Mouse (Mus musculus): Measurements from ENCODE around the gene Ccnk.

The Ccnk gene

DNA sequence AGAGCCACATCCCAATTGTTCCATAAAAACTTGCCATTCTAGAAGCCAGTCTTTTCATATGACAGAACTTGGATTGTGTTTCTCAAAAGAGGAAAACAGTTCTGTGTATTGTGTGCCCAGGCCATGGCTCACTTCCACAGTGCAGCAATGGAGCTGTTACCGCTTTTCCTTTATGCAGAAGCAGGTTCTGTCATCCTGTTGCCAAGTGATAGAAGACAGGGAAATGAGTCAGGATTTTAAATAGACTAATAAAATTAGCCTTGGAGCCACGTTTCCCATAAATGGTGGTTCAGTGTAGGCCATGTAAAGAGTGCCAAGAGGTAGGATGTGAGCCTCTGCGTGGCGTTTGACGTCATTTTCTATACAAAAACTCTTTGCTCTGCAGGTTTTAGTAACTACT is 14.5 kb downstream of the Ccnk start:
- no peak for DNase-seq

DNA sequence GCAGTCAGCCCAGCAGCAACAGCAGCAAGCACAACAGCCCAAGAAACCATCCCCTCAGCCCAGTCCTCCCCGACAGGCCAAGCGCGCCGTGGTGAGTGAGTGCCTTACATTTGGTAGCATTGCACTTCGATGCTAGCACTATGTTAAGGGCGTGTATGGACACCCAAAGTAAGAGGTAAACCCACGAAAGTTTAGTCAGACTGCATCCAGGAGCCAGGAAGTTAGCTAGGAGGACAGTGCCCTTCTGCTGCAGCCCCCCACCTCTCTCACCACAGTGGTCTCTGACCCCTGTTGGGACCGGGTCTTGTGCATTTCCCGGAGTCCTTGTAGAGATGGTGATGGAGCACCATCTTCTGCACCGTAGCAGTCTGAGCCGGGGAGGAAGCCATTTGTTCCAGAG is 16.4 kb downstream of the Ccnk start:
- peak in 1 of 2 experiments; percentile 16 for DNase-seq

DNA sequence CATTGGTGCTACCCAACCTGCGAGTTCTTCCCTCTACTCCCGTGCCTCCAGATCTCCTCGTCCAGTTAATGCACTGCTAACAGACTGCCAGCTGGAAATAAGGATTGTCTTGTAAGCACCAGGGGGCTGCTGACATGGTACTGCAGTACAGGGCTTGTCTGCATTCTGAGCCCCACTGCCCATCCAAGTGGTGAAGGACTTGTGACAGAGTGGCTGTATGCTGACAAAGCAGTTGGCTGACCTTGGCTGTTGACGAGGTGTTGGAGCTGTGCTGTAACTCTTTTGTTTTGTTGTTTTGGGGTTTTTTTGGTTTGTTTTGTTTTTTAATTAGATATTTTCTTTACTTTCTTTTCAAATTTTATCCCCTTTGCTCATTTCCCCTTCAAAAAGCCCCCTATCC is 19.1 kb downstream of the Ccnk start:
- peak in 1 of 2 experiments; percentile 32 for DNase-seq

DNA sequence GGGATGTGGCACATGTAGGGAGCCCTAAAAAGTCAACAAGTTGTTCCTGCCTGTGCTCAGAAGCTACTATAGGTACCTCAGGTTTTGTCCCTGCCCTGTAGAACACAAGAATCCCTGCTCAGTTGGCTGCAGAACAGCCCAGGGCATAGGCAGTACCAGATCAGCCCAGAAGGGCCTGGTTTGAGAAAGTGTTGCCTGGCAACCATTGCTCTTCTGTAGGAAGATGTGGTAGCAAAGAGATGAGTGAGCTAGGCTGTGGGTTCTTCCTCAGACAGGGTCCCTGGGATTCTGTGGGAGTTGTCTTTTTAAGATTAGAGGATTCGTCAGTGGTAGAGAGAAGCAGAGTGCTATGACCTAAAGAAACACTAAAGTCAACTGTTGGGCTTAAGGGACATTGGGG is 20.7 kb downstream of the Ccnk start:
- DNase-seq = peak in 1 of 2 experiments; percentile 6

DNA sequence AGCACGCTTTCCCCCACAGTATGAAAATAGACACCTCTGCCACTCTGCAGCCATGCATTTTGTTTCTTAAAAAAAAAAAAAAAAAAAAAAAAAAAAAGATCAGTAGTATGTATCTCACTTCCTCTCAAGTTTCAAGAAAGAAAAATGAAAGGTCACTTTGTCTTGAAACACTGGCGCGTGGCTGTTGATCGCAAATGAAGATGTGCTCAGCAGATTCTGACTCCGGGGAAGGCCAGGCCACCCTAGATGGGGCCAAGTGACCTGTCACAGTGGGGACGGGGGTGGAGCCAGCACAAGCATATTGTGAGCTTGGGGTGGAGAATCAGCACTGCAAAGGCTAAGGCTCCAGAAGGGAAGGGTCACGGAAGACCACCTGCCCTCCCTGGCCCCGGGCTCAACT is 24.5 kb downstream of the Ccnk start:
- no peak for DNase-seq

DNA sequence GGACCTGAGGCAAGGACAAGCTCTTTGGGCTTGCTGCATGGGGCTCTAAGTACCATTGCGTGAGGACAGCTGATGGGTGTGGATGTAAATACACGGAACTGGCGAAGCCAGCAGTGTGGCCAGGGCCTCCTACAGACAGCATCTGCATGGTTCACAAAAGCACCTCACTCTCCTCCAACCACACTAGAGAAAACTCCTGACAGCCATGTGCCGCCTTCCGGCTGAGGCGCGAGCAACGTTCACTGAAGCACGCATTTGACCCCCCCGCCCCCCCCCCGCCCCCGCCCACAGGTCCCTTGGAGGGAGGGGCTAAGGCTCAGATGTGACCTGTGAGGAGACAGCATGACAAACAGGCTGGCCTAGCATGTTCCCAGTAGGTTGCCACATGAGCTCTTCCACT is 25.6 kb downstream of the Ccnk start:
- no peak for DNase-seq

DNA sequence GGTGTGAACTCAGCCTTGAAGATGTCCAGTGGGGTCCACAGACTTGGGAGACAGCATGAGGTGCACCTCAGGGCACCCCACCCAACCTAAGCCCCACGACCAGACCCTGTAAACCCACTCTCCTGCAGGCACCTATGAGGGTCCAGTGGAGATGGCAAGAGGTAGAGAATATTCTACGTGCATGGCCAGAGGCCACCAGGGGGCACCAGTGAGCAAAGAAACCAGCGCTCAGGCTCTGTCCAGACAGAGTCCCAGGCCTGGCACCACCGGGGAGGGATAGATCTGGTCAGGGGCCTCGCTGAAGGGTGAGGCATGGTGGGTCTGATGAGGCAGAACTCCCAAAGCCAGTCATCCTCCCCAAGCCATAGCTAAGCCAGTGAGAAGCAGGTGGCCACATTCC is 27.3 kb downstream of the Ccnk start:
- peak; percentile 69 to 82 for DNase-seq

DNA sequence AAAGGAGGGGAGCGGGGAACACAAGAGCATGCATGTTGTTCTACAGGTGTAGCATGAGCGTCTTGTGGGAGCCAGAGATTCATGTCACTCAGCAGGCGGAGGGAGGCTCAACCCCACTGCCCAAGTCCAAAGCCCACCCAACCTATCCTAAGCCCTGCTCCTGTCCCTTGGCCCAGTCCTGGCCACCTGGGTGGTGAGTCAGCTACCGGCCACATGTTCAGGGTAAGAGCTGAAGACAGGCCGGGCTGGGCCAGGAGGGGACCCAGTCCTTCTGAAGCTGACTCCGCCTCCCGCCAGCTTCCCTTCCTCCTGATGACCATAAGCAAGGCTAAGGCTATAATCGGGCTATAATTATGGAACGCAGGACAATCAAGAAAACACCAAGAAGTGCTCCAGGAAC is 28.8 kb downstream of the Ccnk start:
- DNase-seq = no peak

DNA sequence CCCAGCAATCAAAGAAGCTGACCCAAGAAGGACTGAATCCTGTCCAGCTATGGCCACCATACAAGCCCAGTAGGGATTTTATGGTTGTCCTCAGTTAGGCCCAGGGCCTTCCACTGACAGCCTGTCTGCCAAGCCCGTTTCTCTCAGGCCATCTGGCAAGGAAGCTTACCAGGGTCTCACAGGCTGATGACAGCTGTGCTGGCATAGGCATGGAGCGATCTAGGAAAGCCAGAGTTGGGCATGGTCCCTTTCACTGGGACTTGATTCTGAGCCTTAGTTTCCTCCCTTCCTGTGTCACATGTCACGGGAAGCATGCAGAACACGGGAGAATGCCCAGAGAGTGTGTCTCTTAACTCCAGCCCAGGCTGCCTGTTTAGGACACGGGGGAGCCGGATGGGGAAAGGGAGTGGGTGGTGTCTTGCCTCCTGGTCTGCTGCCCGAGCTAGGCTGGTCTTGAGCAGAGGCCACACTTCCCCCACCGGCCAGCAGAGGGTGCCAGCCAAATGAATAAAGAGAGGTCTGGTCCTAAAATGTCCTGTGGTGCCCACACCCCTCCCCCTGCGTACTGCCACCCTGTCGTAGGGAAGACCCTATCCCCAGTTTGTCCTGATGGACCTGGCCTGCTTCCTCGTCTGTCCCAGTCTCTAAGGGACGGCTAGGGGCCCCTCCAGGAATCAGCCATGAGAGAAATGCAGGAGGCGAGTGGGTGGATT is 29.5 kb downstream of the Ccnk start:
- DNase-seq = peak; percentile 76 to 80

DNA sequence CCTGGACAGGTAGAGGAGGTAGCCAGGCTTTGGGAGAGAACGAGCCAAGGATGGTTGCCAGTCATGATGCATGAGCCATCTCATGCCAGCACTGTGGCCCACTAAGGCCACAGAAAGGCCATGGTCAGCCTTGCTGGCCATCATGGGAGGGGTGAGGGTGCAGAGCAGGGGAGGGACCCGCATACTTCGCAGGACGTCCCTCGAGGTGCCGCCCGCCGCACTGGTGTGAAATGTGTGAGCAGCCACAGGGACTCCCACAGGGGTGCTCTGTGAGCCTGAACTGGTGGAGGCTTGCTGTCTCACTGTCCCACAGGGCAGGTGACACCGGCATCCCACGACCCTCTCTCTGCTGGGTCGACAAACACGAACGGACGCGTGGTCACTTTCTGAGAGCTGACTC is 31.2 kb downstream of the Ccnk start:
- DNase-seq = peak in 1 of 2 experiments; percentile 24

DNA sequence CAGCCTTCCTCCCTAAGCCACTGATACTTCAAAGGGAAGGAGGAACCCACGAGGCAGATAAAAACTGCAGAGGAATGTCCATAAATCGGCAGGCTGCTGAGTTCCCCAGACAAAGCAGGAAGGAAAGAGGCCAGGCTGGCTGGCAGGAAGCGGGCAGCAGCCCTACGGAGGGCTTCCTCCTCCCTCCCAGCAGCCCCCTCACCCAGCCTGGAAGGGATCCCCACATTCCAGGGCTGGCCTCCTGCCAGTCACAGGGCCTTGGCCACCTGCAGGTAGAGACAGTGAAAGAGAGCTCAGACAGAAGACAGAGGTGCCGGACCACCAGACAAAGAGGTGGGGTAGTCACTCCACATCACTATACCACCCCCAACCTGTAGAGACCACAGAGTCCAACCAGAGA is 32.7 kb downstream of the Ccnk start:
- peak in 1 of 2 experiments; percentile 61 for DNase-seq

DNA sequence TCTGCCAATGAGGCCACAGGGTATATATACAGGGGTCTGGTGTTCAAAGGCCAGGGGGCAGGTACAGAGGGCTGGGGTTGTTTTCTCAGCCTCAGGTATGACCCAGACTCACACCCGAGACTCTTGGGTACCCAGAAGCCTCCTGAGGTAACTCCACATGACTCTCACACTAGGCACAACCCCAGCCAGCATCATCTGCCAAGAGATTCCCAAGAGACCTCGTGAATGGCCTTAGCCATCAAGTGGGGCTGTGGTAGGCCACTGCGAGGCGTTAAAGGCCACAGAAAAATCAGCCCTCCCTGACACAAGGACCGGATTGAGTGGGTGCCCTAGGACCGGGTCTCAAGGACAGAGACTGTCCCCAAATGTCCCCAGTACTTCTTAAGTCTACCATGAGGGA is 33.1 kb downstream of the Ccnk start:
- no peak for DNase-seq

DNA sequence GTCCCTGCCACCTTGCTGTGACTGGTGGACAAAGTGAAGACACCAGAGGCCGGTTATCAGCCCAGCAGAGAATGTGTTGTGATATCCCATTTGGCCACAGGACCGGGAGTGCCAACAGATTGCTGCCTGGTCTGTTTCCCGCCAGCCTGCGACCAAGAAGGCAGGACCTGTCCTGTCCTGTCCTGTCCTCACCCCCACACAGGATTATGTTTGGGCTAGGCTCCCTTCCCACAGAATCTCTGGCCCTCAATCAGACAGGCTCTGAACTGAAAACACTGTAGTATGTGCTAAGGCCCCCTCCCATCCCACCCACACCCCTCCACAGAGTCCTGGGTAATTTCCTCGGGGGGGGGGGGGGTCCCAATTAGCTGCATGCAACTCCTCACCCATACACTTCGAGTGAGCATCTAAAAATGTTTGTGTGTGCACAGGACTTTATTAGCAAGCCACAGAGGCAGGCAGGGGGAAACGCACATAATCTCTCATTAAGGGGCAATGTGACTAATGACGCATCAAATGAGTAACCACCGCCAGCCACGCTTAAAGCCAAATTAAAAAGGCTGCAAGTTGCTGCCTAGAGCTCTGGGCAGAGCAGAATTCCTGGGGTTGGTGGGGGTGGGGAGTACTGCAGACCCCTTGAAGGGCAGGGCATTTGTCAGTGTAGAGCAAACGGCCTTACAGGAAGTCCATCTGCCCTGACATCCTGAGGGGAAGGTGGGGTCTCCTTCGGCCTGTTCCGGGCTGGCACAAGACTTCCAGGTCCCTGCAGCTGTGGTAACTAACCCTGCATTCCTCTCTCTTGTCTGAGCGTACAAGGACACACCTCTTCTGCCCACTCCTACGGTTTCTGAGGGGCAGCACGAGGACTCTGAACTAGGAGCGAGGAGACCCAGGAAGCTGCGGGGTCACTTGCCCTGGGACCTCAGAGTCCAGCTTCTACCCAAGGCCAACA is 34.0 kb downstream of the Ccnk start:
- peak in 1 of 2 experiments; percentile 63 for DNase-seq

DNA sequence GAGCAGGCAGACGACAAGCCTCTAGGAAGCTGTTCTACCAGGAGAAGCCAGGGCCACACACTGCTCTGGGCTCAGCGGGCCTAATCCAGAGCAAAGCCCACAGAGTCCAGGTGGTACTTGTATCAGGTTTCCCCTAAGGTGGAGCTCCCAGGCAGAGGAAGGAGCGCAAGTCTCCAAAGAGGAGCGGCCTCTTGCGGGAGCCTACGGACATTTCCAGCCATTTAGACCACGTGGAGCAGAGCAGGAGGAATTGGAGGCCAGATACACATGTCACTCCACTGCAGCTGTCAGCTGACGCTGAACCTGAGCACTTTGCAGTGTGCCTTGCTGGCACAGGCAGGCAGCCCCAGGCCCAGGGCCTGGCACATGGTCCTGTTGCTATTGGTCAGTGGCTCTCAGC is 35.7 kb downstream of the Ccnk start:
- DNase-seq = no peak

DNA sequence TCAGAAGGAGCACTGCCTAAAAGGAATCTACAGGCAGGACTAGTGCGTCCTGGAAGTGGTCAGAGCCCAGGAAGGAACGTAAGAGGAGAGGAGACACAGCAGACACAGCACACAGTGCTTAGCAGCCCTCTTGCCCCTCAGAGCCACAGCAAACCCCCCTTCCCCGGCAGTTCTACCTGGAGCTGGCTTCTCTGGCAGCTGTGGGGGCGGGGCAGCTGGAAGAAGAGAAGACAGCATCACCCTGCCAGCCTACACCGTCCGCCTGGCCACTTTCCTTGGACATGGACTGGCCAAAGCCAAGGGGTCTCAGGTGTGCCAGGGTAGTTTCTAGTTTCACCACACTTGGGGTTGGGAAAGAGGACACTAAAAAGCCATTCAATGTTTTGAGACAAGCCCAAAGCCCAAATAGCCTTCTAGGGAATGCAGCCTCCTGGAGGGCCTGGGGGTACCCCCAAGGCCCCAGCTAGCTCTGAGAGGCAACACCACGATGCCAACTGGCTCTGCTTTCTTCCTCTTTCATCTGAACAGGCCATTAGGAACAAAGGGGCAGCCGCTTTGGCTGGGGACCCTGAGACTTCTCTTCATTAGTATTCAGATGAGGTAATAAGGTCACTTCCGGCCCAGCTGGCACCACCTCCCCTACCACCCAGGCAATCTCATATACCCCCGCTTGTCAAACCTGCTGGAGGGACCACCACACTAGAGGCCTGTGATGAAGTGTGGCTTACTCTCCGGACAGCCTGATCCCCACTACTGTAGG is 37.4 kb downstream of the Ccnk start:
- no peak for DNase-seq

DNA sequence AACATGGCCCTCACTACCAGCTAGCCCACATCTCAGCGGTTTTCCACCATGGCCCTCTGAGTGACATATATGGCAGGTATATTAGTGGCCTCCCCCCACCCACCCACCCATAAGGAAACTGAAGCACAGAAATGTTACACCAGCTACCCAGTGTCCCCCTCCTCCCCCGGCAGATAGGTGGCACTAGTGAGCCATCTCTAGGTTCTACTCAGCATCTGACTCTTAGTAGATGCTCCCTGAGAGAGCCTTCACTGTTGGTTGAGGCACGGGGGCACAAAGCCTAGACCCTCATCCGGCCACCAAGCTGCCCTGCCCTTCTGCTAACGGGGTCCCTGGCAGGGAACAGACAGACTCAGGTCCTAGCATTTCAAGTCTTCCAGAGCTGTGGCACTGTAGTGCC is 38.2 kb downstream of the Ccnk start:
- DNase-seq = peak in 1 of 2 experiments; percentile 71

DNA sequence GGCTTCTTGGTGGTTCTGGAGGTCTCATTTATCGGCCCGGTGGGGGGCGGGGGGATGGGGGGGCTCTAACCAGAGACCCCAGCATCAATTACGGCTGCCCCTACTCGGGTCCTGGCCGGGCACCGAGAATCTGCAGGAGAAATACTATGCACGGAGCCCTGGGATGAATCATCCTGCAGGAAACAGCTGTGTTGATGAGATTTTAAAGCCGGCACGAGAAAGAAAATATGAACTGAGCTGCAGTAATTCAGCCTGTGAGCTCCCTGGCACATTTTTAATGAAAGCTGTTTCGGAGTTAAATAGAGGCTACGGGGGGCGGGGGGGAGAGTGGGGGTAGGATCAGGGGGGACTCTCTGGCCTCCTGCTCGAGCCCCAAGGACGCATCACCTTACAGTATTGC is 39.8 kb downstream of the Ccnk start:
- no peak for DNase-seq

DNA sequence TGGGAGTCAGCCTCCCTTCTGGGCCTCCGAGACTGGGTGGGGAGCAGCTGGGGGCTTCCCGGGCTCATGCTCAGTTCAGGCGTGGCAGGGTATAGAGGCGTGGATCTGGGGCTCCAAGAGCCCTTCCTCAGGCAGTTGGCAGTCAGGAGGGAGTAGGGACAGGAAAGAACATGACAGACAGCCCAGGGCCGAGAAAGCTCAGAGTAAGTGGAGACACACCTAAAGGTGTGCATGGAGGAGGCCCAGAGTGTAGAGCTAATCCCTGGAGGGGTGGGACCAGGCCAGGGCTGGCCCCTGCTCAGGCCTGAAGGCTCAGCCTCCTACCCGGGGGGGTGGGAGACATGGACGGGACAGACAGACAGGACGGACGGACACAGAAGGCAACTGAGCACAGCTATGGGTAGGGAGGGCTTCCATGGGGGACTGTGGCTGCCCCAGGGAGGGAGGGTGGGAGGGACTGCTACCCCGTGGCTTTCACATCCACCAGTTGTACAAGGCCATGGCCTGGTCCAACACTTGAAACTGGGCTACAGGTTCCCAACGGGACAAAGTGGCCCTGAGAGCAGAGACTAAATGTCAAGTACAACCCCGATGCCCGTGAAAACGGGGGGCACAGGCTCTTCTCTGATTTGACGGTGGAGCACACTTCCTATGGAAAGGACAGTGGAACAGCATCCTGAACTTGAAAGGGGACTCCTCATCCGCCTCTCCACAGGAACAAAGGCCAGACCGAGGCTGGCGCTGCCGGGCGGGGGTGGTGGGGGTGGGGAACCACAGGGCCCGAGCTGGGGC is 40.6 kb downstream of the Ccnk start:
- no peak for DNase-seq

DNA sequence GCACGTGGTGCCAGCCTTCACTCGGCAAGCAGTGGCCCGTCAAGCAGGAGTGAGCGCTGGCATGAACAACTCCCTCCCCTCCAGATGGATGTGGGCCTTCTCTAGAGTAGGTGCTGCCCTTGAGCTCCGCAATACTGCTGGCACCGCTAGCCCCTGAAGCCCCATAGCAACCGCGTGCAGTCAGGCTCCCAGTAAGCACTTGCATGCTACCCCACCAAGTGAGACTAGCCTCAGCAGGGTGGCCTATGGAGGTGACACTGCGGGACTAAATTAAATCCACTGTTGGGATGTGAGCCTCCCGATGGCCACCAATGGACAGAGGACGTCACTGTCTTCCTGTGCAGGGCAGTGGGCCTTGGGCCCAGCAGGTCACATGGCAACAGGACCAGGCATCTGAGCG is 41.2 kb downstream of the Ccnk start:
- DNase-seq = no peak

DNA sequence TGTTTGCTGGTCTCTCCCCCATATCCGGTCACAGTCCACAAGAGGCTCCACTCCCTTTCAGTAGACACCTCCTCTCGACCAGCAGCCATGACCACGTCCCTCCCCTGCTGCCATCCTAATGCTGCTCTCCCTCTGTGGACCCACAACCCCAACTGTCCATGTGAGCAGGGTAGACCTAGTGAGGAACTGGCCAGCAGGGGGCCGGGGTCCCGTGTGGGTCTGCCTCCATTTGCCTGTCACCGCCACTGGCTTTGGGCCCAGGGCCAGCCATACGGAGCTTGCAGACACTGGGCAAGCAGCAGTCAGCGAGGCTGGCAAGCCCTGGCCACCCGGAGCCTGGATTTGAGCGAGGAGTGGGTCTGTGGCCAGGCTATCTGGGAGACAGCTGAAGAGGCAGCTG is 41.8 kb downstream of the Ccnk start:
- peak; percentile 51 to 56 for DNase-seq

DNA sequence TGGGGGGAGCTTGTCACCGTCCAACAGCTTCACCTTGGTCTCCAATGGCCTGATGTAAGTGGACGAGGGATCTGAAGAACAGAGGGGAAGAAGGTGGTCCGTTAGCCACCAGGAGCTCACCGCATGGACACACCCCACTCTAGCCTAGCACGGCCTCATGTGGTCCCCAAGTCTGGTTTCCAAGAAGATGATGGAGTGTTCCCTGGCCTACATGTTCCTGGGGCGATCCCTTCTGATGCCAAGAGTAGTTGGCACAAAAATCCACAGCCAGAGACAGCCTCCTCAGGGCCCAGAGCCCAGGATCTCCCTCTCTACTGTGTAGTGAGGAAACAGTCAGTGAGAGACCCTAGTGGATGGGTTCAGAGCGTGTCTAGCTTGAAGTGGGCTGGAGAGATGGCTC is 42.3 kb downstream of the Ccnk start:
- no peak for DNase-seq

DNA sequence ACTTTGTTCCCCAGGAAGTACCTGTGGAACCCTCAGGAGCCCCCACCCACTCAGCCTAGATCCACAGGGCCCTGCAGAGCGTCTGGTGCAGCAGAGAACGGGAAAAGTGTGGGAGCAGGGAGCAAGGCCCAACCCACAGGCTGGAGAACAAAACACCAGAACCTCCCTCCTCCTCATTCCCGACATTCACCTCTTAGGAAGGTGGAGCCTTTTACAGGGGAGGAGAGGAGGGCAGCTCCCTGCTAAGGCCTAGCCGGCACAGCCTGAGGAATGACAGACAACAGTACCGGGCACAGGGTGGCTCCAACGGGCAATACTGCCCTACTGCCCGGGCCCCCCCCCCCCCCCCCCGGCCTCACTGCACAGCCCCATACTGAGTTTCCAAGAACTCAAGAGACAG is 44.0 kb downstream of the Ccnk start:
- no peak for DNase-seq

DNA sequence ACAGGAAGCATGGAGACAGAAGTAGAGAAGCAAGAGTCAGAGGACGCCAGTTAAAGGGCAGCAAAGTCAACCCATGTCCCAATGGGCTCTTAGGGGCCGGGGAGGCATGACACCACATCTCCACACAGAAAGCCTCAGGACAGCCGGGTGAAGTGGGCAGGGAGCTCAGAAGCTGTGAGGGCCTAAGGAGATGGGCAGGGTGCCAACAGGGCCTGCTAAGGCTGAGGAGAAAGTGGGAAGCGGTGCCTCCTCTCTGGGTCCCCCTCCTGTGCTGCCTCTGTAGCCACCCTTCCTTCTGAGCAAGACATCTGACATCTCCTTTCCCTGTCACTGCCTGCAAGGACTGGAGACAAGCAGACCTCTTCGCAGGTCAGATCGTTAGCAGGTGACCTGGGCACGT is 46.4 kb downstream of the Ccnk start:
- DNase-seq = peak in 1 of 2 experiments; percentile 51

All from lung, postnatal 4 days (tissue).